Mouse (Mus musculus): ENCODE measurements around the gene Ccin.

The Ccin gene

DNA sequence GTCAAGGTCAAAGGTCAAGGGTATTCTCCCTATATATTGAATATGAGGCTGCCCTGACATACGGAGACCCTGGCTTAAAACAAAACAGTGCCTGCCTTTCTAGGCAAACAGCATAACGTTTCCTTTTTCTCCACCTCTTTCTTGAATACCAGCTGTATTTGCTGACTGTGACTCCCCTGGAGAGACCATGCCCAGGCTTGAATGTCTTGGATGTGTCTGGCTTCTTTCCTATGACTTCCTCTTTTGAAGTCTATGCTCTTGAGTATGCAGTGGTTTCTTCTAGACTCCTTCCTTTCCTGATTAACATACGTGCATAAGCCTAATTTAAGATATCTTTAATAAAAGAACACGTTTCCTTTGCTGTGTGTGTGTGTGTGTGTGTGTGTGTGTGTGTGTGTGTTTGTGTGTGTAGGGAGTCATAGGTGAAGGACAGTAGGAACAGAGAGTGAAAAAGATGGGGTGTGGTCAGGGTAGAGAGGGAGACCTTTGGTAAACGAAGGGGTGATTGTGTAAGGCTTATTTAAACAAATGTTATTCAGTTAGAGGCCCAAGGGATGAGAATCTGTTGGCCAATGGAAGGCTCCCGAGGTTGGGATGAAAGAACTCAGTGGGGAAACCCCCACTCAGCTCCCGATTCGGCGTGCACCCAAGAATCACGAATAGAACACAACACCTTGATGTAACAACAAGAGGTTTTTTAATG is 8.2 kb upstream of the Ccin start:
- DNase-seq (ENCODE audit: low read depth), result no peak

DNA sequence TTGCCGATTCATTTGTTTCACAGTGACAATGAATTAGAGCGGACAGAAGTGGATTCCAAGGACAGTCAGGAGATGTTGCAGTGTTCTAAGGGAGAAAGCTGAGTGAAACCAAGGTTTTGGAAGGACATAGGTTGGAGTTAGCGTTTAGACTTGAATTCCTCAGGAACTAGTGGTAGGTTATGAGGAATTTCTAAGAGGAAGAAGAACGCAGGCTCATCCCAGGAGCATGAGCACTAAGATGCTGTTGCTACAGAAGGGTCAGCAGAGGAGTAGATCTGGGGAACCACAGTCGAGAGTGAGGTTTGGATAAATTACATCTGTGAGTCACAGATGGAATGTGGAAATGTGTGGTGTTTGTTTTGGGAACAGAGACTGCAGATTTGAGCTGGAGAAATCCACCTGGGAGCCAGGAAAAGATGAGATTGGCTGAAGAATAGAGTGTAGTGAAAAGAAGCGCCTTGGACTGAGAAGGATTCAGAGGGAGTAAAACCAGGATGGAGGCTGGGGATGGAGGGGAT is 7.0 kb upstream of the Ccin start:
- no peak for DNase-seq (ENCODE audit: low read depth)

DNA sequence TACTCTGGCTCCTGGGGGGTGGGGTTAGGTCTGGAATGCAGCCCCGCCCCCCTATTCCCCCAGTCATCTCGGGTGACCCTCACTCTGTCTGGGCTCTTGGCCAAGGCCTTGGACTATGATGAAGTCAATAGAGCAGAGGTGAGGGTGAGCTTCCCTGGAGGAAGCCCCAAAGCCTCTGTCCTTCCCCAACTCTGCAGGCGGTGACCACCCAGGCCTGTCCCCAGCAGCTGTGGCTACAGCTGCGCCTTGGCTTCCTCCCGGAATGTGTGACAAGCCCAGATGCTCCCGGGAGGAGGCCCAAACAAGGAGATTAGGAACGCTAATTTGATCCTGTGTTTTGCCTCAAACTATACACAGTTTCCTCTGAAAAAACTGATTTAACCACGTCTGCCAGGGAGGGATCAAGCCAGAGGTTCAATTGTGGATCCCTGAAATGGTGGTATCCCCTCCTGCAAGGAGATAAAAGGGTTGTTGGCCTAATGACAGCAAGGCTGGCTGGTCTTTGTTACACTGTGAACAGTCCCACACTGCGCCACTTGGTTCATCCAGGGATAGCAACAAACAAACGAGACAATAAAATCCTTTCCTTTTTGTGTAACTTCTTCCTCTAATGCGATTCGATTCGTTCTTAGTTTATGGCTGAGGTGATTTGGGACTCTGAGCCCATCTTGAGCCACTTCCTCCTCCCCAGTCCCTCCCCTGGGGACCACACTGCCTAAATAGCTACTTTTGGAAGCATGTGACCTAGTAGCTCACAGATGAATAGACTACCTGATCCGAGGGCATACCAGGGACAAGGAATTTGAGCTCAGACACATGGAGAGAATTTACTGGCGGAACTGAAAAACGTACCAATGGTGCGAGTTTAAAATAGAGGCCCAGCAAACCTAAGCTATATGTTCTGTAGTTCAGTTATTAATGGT is 4.5 kb upstream of the Ccin start:
- no peak for DNase-seq (ENCODE audit: low read depth)

DNA sequence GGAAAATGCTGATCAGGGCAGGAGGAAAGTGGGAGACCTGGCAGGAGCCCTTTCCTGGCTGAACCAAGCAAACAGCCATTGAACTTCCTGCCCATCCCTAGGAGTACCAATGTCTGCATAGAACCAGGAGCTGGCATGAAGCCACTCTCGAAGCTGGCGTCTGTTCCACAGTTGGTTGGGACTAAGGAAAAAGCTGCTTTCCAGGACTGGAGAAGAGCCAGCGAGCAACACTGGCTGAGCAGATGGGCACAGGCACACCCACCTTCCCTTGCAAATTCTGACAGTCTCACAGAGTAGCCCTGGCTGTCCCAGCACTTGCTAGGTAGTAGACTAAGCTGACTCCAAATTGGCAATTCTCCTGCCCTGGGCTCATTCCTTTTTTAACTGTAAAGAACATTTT is 3.5 kb upstream of the Ccin start:
- no peak for DNase-seq (ENCODE audit: low read depth)

DNA sequence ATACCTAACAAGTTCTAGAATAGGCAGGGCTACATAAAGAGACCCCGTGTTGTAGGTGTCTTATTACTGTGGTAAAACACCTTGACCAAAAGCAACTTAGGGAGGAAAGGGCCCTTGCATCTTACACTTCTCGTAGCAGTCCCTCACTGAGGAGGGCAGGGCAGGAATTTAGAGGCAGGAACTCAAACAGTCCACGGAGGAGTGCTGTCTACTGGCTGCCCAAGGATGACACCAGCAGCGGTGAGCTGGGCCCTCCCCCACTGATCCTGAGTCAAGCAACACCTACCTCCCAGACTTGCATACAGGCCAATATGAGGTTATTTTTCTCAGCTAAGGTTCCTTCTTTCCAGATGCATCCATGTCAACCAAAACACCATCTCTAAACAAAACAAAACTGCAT is 3.0 kb upstream of the Ccin start:
- DNase-seq (ENCODE audit: low read depth), result no peak

DNA sequence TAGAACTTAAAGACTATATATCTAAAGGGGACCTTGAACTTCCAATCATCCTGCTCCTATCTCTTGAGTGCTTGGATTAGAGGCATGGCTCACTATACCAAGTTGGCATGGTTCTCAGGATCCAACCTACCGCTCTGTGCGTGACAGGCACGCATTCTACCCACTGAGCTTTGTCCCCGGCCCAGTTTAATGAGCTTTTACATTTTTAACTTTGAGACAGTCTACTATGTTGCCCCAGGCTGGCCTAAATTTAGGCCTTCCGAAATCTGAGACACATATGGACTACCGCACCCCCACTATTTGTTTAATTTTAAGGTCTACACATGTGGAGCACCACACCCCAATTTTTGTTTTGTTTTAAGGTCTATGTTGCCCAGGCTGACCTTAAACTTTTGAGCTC is 2.4 kb upstream of the Ccin start:
- DNase-seq (ENCODE audit: low read depth), result no peak

DNA sequence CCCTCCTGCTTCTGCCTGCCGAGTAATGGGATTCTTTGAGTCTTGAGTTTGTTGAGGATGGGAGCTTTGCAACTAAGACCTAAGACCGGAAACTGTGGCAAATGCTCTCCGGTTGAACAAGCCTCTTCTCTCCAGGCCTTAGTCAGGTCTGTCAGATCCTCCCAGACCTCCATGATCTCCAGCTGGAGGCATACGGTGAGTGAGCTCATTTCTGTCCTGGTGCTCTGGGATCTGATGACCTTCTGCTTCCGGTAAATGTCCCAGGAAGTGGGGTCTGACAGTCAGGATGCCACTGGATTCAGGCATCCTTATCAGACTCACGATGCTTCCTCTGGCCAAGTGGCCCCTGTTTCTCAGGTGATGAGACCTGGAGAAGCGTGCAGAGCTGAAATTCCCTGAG is 2.0 kb upstream of the Ccin start:
- DNase-seq (ENCODE audit: low read depth), result no peak

DNA sequence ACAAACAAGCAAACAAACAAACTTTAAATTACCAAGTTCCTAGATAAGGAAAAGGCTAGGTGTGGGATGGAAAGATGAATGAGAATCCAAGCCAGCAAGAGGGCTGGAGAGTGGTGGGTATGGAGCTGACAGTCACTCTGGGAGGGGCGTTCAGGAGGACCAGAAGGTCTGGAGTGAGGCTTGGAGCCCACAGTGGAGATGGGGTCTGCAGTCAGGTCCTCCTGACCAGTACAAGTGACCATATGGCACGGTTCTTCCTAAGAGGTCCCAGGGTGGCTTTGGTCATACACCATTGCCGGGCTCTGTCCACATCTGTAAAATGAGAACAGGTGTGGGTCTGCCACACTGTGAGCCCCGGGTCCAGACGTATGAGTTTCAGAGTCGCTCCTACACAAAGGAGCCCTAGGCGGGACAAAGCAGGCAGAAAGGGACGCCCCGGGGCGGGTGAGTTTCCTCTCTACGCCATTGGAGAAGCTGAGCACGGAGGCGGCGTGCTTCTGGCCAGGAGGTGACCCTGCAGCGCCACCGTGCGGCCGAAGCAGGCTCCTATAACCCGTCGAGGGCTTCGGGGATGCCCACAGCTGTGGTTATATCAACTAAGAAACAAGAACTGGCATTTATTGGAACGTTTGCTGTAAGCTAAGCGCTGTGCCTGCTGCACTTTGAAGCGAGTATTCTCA is 1.1 kb upstream of the Ccin start:
- DNase-seq (ENCODE audit: low read depth), result peak; percentile 87

DNA sequence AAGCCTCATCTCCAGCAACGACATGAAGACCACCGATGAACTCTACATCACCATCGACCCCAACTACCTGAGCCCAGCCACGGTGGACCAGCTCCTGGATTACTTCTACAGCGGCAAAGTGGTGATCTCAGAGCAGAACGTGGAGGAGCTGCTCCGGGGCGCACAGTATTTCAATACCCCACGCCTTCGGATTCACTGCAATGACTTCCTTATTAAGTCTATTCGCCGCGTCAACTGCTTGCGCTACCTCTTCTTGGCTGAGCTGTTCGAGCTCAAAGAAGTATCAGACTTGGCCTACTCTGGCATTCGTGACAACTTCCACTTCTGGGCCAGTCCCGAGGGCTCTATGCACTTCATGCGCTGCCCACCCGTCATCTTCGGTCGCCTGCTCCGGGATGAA is 473 bp downstream of the Ccin start:
- DNase-seq (ENCODE audit: low read depth), result no peak

DNA sequence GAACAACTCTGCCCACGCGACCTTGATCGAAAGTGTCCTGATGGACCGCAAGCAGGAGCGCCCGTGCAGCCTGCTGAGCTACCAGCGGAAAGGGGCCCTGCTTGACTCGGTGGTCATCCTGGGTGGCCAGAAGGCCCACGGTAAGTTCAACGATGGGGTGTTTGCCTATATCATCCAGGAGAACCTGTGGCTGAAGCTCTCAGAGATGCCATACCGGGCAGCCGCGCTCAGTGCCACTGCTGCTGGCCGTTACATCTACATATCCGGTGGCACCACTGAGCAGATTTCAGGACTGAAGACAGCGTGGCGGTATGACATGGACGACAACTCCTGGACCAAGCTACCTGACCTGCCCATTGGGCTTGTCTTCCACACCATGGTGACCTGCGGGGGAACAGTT is 1.0 kb downstream of the Ccin start:
- DNase-seq (ENCODE audit: low read depth), result no peak

DNA sequence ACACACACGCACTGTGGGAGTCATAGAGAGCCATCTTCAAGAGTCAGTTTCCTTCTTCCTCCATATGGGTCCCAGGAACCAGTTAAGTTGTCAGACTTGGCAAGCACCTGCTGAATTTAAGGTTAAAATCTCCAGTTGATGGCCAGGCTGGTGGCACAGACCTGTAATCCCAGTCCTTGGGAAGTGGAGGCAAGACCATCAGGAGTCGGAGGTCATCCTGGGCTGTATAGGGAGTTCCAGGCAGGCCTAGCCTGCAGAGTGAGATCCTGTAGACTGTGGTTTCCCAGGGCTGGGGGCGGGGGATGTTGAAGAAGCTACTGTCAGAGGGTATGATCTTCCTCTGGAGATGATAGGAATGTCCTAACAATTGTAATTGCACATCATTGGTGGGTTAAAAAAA is 5.7 kb downstream of the Ccin start:
- DNase-seq (ENCODE audit: low read depth), result no peak

DNA sequence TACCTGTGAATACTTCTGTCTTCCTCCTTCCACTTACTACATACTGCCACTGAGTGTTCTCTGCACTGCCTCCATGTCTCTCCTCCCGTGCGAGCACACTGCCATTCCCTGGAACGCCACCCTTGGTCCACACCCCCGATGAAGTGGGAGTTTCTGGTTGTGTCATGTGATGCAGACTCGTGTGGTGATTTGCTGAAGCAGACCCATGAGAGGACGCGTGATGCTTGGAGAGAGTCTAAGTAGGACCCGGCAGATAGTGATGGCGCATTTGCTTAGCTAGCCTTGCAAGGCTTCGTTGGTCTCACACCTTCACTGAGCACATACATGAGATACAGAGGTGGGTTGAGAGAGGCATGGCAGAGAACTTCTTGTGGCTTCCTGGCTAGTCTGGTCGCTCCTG is 9.8 kb downstream of the Ccin start:
- no peak for DNase-seq (ENCODE audit: low read depth)

DNA sequence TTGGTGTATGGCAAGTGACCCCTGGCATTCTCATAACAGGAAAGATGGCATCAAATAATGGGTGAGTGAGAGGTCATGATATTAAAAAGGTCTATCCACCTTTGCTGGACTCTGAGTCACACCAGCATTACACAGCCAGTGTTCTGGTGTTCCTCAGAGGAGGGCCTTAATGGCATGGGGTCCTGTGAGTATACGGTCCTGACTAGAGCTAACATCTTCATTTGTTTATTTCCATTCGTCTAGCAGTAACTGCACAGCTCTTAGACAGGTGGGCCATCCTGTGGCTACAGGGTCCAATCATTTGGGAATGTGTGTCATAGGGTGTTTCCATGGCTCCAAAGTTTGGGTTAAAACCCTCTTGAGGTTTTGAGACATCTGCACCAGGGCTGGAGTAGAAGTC is 11.1 kb downstream of the Ccin start:
- DNase-seq (ENCODE audit: low read depth), result no peak

DNA sequence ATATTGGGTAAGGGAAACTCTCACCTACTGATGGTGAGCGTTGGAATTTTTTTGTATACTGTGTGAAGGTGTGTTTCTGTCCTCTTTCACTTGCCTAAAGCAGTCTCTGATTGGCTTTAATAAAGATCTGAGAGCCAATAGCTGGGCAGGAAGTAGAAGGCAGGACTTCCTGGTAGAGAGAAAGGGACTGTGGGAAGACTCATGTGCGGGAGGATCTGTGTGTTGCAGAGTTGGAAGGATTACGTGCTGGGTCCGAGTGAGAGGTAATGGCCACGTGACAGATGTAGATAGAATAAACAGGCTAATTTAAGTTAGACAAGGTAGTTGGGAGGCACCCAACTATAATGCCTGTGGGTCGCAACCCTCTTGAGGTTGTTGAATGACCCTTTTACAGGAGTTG is 20.3 kb downstream of the Ccin start:
- DNase-seq (ENCODE audit: low read depth), result peak; percentile 49

DNA sequence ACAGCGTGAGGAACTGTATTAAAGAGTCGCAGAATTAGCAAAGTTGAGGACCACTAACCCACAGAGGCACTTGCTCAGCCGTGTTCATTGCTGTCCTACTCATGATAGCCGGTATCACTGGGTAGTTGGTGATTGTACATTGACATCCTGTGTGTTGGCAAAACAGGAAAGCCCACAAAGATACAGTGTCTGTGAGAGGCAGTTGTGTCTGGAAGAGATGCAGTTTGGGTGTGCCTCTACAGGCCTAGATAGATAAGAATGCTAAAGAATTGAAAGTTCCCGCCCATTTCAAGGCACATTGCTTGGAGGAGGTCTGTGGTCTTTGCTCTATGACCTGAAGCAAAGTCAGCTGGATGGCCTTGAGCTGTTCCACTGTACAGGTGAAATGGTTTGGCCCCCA is 20.8 kb downstream of the Ccin start, which contains the start of gene Clta:
TSS of gene Clta (plus strand) at position 327 of the 400 bp plus-strand sequence.
- DNase-seq (ENCODE audit: low read depth), result peak; percentile 87

DNA sequence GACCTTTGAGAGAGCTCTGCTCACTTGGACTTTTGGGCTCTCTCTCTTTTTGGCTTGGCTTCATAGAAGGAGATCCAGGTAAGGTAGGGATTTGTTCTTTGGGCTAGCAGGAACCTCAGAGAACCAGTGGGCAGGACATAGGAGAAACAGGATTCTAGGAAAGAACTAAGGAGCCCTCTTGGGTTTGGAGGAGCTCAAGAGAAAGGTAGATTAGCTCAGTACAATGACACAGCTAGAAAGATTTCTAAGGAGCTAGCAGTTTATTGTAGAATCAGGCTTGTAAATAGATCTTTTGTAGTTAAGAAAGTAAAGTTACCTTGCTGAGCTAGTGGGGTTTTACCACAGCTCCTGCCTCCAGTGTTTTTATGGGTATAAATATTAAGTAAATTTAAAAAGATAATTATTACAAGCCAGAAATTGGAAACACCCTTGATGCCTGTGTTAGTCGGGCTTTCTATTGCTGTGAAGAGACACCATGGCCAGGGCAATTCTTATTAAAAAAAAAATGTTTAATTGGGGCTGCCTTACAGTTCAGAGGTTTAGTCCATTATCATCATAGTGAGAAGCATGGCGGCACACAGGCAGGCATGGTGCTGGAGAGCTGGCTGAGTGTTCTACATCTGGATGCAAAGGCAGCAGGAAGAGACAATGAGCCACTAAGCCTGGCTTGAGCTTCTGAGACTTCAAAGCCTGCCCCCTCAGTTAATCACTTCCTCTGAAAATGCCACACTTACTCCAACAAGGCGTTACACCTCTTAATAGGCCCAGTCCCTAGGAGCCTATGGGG is 21.5 kb downstream of the Ccin start:
- peak; percentile 45 for DNase-seq (ENCODE audit: low read depth)

DNA sequence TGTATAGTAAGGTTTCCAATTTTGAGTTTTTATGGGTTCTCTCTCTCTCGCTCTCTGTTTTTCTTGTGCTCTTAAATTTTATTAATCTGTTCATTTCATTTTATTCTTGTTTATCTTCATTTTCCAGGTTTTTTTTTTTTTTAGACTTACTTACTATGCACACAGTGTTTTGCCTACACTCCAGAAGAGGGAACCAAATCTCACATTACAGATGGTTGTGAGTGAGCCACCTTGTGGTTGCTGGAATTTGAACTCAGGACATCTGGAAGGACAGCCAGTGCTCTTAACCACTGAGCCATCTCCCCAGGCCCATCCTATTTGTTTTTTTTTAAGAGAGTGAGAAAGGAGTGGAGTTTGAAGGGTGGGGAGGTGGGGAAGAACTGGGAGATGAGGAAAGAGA is 26.9 kb downstream of the Ccin start:
- DNase-seq (ENCODE audit: low read depth), result no peak

DNA sequence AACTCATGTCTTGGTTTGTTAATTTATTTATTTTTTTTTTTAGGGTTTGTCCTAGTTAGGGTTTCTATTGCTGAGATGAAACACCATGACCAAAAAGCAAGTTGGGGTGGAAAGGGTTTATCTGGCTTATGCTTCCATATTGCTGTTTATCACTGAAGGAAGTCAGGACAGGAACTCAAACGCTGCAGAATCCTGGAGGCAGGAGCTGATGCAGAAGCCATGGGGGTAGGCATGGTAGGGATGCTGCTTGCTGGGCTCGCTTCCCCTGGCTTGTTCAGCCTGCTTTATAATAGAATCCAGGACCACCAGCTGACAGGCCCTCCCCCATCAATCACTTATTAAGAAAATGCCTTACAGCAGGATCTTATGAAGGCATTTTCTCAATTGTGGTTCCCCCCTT is 27.6 kb downstream of the Ccin start:
- no peak for DNase-seq (ENCODE audit: low read depth)

DNA sequence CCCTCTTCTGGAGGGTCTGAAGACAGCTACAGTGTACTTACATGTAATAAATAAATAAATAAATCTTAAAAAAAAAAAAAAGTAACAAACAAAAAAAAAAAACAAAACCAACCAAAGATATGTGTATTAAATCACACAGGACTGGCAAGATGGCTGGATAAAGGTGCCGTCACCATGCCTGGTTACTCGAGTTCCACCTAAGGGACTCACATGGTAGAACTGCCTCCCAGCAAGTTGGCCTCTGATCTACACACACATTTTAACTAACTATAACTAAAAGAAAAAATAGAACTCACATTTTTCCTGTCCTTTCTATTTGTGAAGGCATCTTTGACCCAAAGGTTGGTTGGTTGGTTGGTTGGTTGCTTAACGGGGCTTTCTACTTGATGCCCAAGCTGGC is 28.5 kb downstream of the Ccin start:
- peak; percentile 7 for DNase-seq (ENCODE audit: low read depth)

DNA sequence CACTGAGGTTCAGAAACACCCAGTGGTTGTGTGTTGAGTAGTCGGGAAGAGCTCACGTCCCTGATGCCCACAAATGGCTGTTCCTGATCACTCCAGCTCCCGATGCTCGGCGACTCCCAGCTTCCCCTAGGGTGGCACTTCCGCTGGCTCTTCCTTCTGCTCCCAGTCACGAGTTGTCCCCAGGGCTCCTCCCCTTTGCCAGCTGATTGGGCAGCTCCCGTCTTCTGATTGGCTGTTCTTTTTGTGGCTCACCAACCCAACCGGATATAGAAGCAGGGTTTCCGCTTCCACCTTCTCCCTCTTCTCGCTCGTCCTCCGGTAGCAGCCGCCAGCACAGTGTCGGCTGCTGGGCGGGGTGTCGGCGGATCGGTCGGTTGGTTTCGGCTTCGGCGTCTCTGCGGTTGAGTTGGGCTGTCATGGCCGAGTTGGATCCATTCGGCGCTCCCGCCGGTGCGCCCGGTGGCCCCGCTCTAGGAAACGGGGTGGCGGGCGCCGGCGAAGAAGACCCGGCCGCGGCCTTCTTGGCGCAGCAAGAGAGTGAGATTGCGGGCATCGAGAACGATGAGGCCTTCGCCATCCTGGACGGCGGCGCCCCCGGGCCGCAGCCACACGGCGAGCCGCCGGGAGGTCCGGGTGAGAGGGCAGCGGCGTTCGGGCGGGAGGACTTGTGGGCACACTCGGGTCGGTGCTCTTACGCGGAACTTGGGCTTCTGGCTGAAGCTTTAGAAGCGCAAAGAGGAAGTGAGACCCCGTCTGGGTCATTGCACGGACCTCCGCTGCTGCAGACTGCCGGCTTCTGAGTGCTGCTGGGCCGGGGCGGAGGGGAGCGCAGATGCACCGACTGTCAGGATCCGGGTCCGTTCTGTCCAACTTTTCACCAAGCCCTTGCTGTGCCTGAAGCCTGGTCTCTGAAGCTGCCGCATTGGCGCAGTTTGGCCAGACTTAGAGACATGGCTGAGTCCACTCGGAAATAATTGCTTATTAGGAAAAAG is 29.4 kb downstream of the Ccin start:
- DNase-seq (ENCODE audit: low read depth), result peak; percentile 92

Data from c-Kit-positive CD71-positive TER-119-negative erythroid progenitor cells, embryonic 14.5 days (primary cell).